Mouse (Mus musculus) E14TG2a.4 (cell line): Measurements from ENCODE around the gene G530012D18Rik.
"Not testable (repeated sequence)": the region's sequence is repeated elsewhere in the genome, so short reads cannot be mapped to it uniquely, and the experiment has no call there.

ENCODE experiments used
- CTCF ChIP-seq: conservative IDR thresholded peaks from 2 replicates; pipeline ENCODE4 v1.5.1; 2014; ENCODE audit warnings: low read length
- POU5F1 ChIP-seq: IDR thresholded peaks from 2 replicates; pipeline ENCODE4 v1.6.1; 2014; ENCODE audit warnings: low read length, borderline replicate concordance

GRCm38 (mm10) chr1:85604341-85604740 is 28.9 kb downstream of the G530012D18Rik start:
- TF ChIP-seq CTCF, POU5F1: not testable (repeated sequence)
